Comparison of ENCODE assay signal across 21 mouse cellular contexts in genomic region chr4:152586175-152586574, GRCm38 (mm10).
DNase-seq lines count a peak whose midpoint lies in the region; ATAC-seq and TF ChIP-seq lines count a peak whose summit lies in the region.
"Had no signal": no experiment of that assay in that cellular context is flagged by ENCODE, and none has a peak within 500 bp of the region (broad histone marks: within the 10 kb centered on the region; RNA-seq: fewer than 3 reads in every experiment).

No protein-coding gene starts in this region.

- no peaks in the 10 kb centered on the region for H3K4me1 ChIP-seq in thymus, adult 2 months (replicated peaks; ENCODE audit: control insufficient read depth, insufficient read depth, low read length)
- H3K4me1 ChIP-seq in kidney, postnatal 0 days (replicated peaks; ENCODE audit: insufficient read depth, low read length) = no peaks in the 10 kb centered on the region
- H3K4me1 ChIP-seq: stomach, embryonic 15.5 days had no signal

- no peak overlapping the region for H3K27ac ChIP-seq in thymus, adult 2 months (ENCODE audit: control insufficient read depth, insufficient read depth, low read length)
- no peak overlapping the region for H3K27ac ChIP-seq in kidney, postnatal 0 days
- H3K27ac ChIP-seq: forebrain, embryonic 12.5 days; heart, adult 2 months; midbrain, embryonic 12.5 days; stomach, embryonic 15.5 days had no signal

- TF ChIP-seq POLR2A in thymus, adult 2 months (IDR thresholded peaks at IDR 0.05; ENCODE audit: control insufficient read depth, extremely low read depth, insufficient read depth, low read length, poor library complexity) = no peak

- H3K9ac ChIP-seq in kidney, postnatal 0 days (ENCODE audit: low read depth, low read length) = no peak overlapping the region
- H3K9ac ChIP-seq: forebrain, embryonic 12.5 days; liver, postnatal 0 days; midbrain, embryonic 12.5 days; stomach, embryonic 15.5 days had no signal

- H3K36me3 ChIP-seq in thymus, adult 2 months (ENCODE audit: control insufficient read depth, insufficient read depth, low read length) = no peaks in the 10 kb centered on the region
- no peaks in the 10 kb centered on the region for H3K36me3 ChIP-seq in kidney, postnatal 0 days (ENCODE audit: insufficient read depth, low read length)
- H3K36me3 ChIP-seq: forebrain, embryonic 12.5 days; midbrain, embryonic 12.5 days; stomach, embryonic 15.5 days had no signal

- no peak overlapping the region for H3K4me3 ChIP-seq in thymus, adult 2 months (ENCODE audit: control insufficient read depth, insufficient read depth, low read length)
- H3K4me3 ChIP-seq in kidney, postnatal 0 days (replicated peaks; ENCODE audit: low read depth, low read length) = no peak overlapping the region
- H3K4me3 ChIP-seq: forebrain, embryonic 12.5 days; heart, adult 2 months; midbrain, embryonic 12.5 days; stomach, embryonic 15.5 days had no signal

- WGBS in thymus, adult 2 months = 43% methylated on average over 4 of the region's 4 CpGs
- WGBS in kidney, postnatal 0 days = 20% methylated on average over 4 of the region's 4 CpGs

- DNase-seq in thymus, adult 2 months = peak; percentile 4
- no peak for DNase-seq in thymus, adult 18-20 months
- DNase-seq in kidney, adult 18-20 months = peak; percentile 10
- DNase-seq in kidney, postnatal 0 days (ENCODE audit: low spot score) = peak; percentile 34
- no peak for DNase-seq in gastrocnemius, postnatal 36 days
- no peak for DNase-seq in adrenal gland, adult 8-10 months
- no peak for DNase-seq in layer of hippocampus, adult 18-20 months (ENCODE audit: low spot score in 2 of 2)
- DNase-seq: adrenal gland, adult 2 months; B cell, adult 2 months; cerebellum, adult 8-10 months; gastrocnemius, postnatal 10 days; heart, adult 2 months; heart, postnatal 36 days; layer of hippocampus, postnatal 36 days; liver; liver, postnatal 0 days; lung, postnatal 10 days; right cerebral cortex, postnatal 25 days had no signal

- no peak for ATAC-seq in kidney, postnatal 0 days (replicated peaks; ENCODE audit: low FRiP score, low read depth)
- ATAC-seq: liver, postnatal 0 days had no signal

- no peaks in the 10 kb centered on the region for H3K9me3 ChIP-seq in kidney, postnatal 0 days (replicated peaks; ENCODE audit: low read length)
- H3K9me3 ChIP-seq: forebrain, embryonic 12.5 days; midbrain, embryonic 12.5 days; stomach, embryonic 15.5 days had no signal

- TF ChIP-seq CTCF in thymus, adult 2 months (IDR thresholded peaks at IDR 0.05; ENCODE audit: borderline replicate concordance, control insufficient read depth, extremely low read depth, insufficient read depth, low read length, poor library complexity) = no peak
- no peak for TF ChIP-seq CTCF in kidney, postnatal 0 days (IDR thresholded peaks at IDR 0.05; ENCODE audit: low read depth)

- no peak overlapping the region for H3K4me2 ChIP-seq in kidney, postnatal 0 days (ENCODE audit: low read length)
- H3K4me2 ChIP-seq: forebrain, embryonic 12.5 days; midbrain, embryonic 12.5 days; stomach, embryonic 15.5 days had no signal

- no peaks in the 10 kb centered on the region for H3K27me3 ChIP-seq in thymus, adult 2 months (ENCODE audit: control insufficient read depth, insufficient read depth, low read length)
- no peaks in the 10 kb centered on the region for H3K27me3 ChIP-seq in kidney, postnatal 0 days (ENCODE audit: insufficient read depth, low read length)
- H3K27me3 ChIP-seq: midbrain, embryonic 12.5 days; stomach, embryonic 15.5 days had no signal

- intact Hi-C loops in gastrocnemius, postnatal 36 days (cut with DNase I) = no loop called here

Comparison
In these comparisons a context has a peak if more than half of its experiments do, and no peak if none do; other contexts are left out.
1. DNase-seq: peak in thymus, adult 2 months (single experiment), kidney, adult 18-20 months (single experiment) and kidney, postnatal 0 days (single experiment); none in thymus, adult 18-20 months (0 of 2), gastrocnemius, postnatal 36 days (0 of 2), adrenal gland, adult 8-10 months (single experiment) and layer of hippocampus, adult 18-20 months (0 of 2).